Mouse (Mus musculus): Measurements from ENCODE around the gene Sgf29. TPM values are rescaled to one million over a fixed set of nuclear protein-coding genes. Genes with fewer than 3 reads are reported as not detected.

The Sgf29 gene
- polyA plus RNA-seq, 1 experiment = 69.1 TPM

GRCm38 (mm10) chr7:126693781-126694180 lies 44.7 kb downstream of the Sgf29 start:
- Histone ChIP-seq H3K4me3 (replicated peaks) (peak overlapping the region; percentile 70), H3K36me3 (replicated peaks; ENCODE audit: low read length) (peaks cover 64% of the 10 kb centered on the region), H3K27me3 (replicated peaks) (no peaks in the 10 kb centered on the region), H3K4me1 (peaks cover 65% of the 10 kb centered on the region), H3K9me3 (no peaks in the 10 kb centered on the region)
- TF ChIP-seq GATA1 (IDR thresholded peaks at IDR 0.05; ENCODE audit: borderline replicate concordance, low read length) (no peak), FLI1 (IDR thresholded peaks at IDR 0.05; ENCODE audit: low read length) (no peak)

- no peak for TF ChIP-seq FLI1 (IDR thresholded peaks at IDR 0.05; ENCODE audit: low read length)
- no peak for TF ChIP-seq GATA1 (IDR thresholded peaks at IDR 0.05; ENCODE audit: borderline replicate concordance, low read length)
- H3K4me3 ChIP-seq (replicated peaks) = peak overlapping the region; percentile 96
- no peaks in the 10 kb centered on the region for H3K27me3 ChIP-seq (replicated peaks)
- peaks cover 73% of the 10 kb centered on the region for H3K4me1 ChIP-seq
- peaks cover 64% of the 10 kb centered on the region for H3K36me3 ChIP-seq (replicated peaks; ENCODE audit: low read length)
- H3K9me3 ChIP-seq = no peaks in the 10 kb centered on the region
Measured at GRCm38 (mm10) chr7:126694441-126695051, 45.4 kb downstream of the Sgf29 start.

- H3K36me3 ChIP-seq (replicated peaks; ENCODE audit: low read length) = peaks cover 64% of the 10 kb centered on the region
Measured at GRCm38 (mm10) chr7:126695210-126695611, 46.1 kb downstream of the Sgf29 start, which contains the start of gene Bola2. Gene Bola2, plus strand, starts transcription at chr7:126695401.

DNA sequence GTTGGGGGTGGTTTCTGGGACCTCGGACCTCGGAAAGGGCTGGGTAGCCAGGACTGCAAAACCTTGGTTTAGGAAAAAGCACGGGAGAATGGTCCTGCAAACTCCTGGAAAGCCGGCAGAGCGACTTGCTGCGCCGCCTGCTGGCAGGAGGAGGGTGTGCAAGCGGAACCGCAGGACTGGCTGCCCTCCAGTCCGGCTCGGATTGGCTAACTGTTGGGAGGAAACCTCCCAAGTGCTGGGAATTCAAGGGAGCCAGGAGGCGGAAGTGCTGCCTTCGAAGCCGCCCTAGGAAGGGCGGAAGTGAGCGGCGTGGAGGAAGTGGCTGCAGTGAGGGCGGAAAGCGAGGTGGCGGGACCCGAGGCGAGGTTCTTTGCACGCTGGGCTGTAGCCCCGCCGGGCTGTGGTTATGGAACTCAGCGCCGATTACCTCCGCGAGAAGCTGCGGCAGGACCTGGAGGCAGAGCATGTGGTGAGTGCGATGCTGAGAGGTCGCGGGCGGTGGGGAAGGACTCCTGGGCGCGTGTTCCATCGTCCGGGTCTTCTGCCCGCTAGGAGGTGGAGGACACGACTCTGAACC lies 46.6 kb downstream of the Sgf29 start, which contains the start of gene Slx1b:
Gene Slx1b (minus strand): TSS at position 154 of the 577 bp plus-strand sequence.
- H3K4me1 ChIP-seq = peaks cover 80% of the 10 kb centered on the region

More at GRCm38 (mm10) chr7:126695210-126695611, 46.1 kb downstream of the Sgf29 start, which contains the start of gene Bola2:
- Histone ChIP-seq H3K9me3 (no peaks in the 10 kb centered on the region), H3K4me3 (replicated peaks) (peak within 1 kb of the TSS; percentile 96), H3K4me1 (peaks cover 75% of the 10 kb centered on the region), H3K27me3 (replicated peaks) (no peaks in the 10 kb centered on the region)
- TF ChIP-seq GATA1 (IDR thresholded peaks at IDR 0.05; ENCODE audit: borderline replicate concordance, low read length) (no peak), FLI1 (IDR thresholded peaks at IDR 0.05; ENCODE audit: low read length) (no peak)

DNA sequence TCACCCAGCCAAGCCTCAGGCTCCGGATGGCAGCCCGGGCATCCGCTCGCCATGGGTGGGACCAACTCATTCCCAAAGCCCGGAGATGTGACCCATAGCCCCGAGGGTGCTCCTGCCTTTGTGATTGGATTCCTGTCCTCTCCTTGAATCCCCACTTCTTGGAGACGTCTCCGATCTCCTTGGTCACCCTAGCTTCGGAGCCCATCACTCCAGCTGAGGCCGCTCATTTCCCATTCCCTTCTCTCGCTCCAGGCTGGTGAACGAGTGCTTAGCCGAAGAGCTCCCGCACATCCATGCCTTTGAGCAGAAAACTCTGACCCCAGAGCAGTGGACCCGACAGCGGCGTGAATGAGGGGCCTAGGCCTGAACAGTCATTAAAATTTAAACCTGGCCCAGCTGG lies 47.2 kb downstream of the Sgf29 start:
- peaks cover 66% of the 10 kb centered on the region for H3K36me3 ChIP-seq (replicated peaks; ENCODE audit: low read length)
- peaks cover 86% of the 10 kb centered on the region for H3K4me1 ChIP-seq
- TF ChIP-seq GATA1 (IDR thresholded peaks at IDR 0.05; ENCODE audit: borderline replicate concordance, low read length) (no peak), FLI1 (IDR thresholded peaks at IDR 0.05; ENCODE audit: low read length) (no peak)
- peak overlapping the region; percentile 96 for H3K4me3 ChIP-seq (replicated peaks)
- H3K27me3 ChIP-seq (replicated peaks) = no peaks in the 10 kb centered on the region
- H3K9me3 ChIP-seq = no peaks in the 10 kb centered on the region

More for the DNA sequence above, 46.6 kb downstream of the Sgf29 start, which contains the start of gene Slx1b:
- H3K27me3 ChIP-seq (replicated peaks) = no peaks in the 10 kb centered on the region
- peak within 1 kb of the TSS; percentile 96 for H3K4me3 ChIP-seq (replicated peaks)
- H3K9me3 ChIP-seq = no peaks in the 10 kb centered on the region
- TF ChIP-seq FLI1 (IDR thresholded peaks at IDR 0.05; ENCODE audit: low read length) (peak; percentile 85; the same call in 1 of the 2 replicates), GATA1 (IDR thresholded peaks at IDR 0.05; ENCODE audit: borderline replicate concordance, low read length) (no peak)
- peaks cover 66% of the 10 kb centered on the region for H3K36me3 ChIP-seq (replicated peaks; ENCODE audit: low read length)

GRCm38 (mm10) chr7:126696886-126697285 lies 47.8 kb downstream of the Sgf29 start:
- peaks cover 66% of the 10 kb centered on the region for H3K36me3 ChIP-seq (replicated peaks; ENCODE audit: low read length)
- H3K27me3 ChIP-seq (replicated peaks) = no peaks in the 10 kb centered on the region
- H3K9me3 ChIP-seq = no peaks in the 10 kb centered on the region
- TF ChIP-seq GATA1 (IDR thresholded peaks at IDR 0.05; ENCODE audit: borderline replicate concordance, low read length) = no peak
- no peak for TF ChIP-seq FLI1 (IDR thresholded peaks at IDR 0.05; ENCODE audit: low read length)
- peaks cover 89% of the 10 kb centered on the region for H3K4me1 ChIP-seq
- H3K4me3 ChIP-seq (replicated peaks) = peak overlapping the region; percentile 96

- Histone ChIP-seq H3K36me3 (replicated peaks; ENCODE audit: low read length) (peaks cover 66% of the 10 kb centered on the region), H3K27me3 (replicated peaks) (no peaks in the 10 kb centered on the region), H3K4me3 (replicated peaks) (peak overlapping the region; percentile 96), H3K9me3 (no peaks in the 10 kb centered on the region), H3K4me1 (peaks cover 89% of the 10 kb centered on the region)
- TF ChIP-seq FLI1 (IDR thresholded peaks at IDR 0.05; ENCODE audit: low read length) = no peak
- no peak for TF ChIP-seq GATA1 (IDR thresholded peaks at IDR 0.05; ENCODE audit: borderline replicate concordance, low read length)
Measured at GRCm38 (mm10) chr7:126697838-126698237, 48.7 kb downstream of the Sgf29 start.

DNA sequence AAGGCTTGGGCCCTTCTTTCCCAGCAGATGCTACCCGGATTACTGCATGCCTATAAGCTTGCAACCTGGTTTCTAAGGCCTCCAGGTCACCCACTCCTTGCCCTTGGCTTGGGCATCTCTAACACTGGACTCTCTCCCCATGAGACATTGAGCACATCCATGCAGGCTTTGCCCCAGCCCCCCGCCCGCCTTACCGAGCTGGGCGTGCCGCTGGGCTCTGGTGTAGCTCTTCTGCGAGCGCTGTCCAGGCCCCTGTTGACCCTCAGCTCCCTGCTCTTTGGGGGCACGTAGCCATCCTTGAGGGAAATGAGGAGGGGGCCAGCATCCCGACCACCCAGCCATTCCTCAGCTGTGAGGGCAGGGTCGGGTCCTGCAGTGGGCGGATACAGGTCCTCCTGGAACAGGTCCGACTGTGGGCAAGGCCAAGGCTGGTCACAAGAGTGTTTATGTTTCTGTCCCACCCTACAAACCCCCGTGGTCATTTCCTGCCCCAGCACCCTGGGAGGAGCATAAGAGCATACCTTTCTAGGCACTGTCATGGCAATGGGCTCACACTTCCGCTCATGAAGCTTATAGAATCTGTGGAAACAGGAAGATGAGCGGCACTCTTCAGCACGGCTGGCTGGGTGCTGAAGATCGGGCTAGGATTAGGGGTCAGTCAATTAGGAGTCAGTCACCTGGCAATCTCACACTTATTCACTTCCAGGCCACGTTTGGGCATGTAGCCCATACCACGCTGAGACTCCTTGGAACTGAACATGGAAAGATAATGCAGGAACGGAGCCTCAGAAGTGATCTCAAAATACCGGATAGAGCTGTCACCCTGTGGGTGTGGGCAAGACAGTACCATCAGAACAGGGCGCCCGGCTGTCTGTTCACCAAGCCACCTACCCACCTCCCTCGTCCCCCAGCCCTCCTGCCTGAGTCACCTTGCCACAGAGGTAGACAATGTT lies 51.2 kb downstream of the Sgf29 start:
- no peak for TF ChIP-seq FLI1 (IDR thresholded peaks at IDR 0.05; ENCODE audit: low read length)
- Histone ChIP-seq H3K4me3 (replicated peaks) (peak overlapping the region; percentile 97), H3K9me3 (no peaks in the 10 kb centered on the region), H3K4me1 (peaks cover 92% of the 10 kb centered on the region), H3K36me3 (replicated peaks; ENCODE audit: low read length) (peaks cover 67% of the 10 kb centered on the region), H3K27me3 (replicated peaks) (no peaks in the 10 kb centered on the region)

- Histone ChIP-seq H3K4me3 (replicated peaks) (peak overlapping the region; percentile 97), H3K27me3 (replicated peaks) (no peaks in the 10 kb centered on the region), H3K36me3 (replicated peaks; ENCODE audit: low read length) (peaks cover 67% of the 10 kb centered on the region), H3K4me1 (peaks cover 99% of the 10 kb centered on the region), H3K9me3 (no peaks in the 10 kb centered on the region)
- TF ChIP-seq FLI1 (IDR thresholded peaks at IDR 0.05; ENCODE audit: low read length) (no peak), GATA1 (IDR thresholded peaks at IDR 0.05; ENCODE audit: borderline replicate concordance, low read length) (no peak)
Measured at GRCm38 (mm10) chr7:126701070-126701469, 52.0 kb downstream of the Sgf29 start.
